Mouse (Mus musculus) lung, embryonic 14.5 days (tissue): ENCODE results near the gene Anapc7. TPM values are rescaled to one million over a fixed set of nuclear protein-coding genes. Genes with fewer than 3 reads are reported as not detected.

Experiments used
- ATAC-seq: fragments of 200-750 bp; cut with Nextera tagmentation; 2 replicates; pipeline ENCODE4 v1.8.0; 2017; ENCODE audit warnings: mild to moderate bottlenecking, moderate TSS enrichment, moderate library complexity; ENCODE audit not compliant: insufficient read depth
- DNase-seq: peaks from one replicate; pipeline ENCODE4 v3.0.0-alpha.2; 2015
- H3K27ac ChIP-seq: fragments of 300-500 bp; sonication (generic); 2 replicates; pipeline ENCODE4 v1.5.1; 2014; ENCODE audit warnings: low read depth, mild to moderate bottlenecking, moderate library complexity
- H3K27me3 ChIP-seq: fragments of 300-500 bp; sonication (generic); 2 replicates; pipeline ENCODE4 v1.6.1; 2014; ENCODE audit warnings: low read length, control low read depth; ENCODE audit not compliant: insufficient read depth
- H3K36me3 ChIP-seq: fragments of 300-500 bp; sonication (generic); 2 replicates; pipeline ENCODE4 v1.6.1; 2014; ENCODE audit warnings: control low read depth; ENCODE audit not compliant: insufficient read depth
- H3K4me1 ChIP-seq: fragments of 300-500 bp; sonication (generic); 2 replicates; pipeline ENCODE4 v1.6.1; 2014; ENCODE audit warnings: antibody characterized with exemption, control low read depth; ENCODE audit not compliant: insufficient read depth
- H3K4me2 ChIP-seq: fragments of 300-500 bp; sonication (generic); 2 replicates; pipeline ENCODE4 v1.6.1; 2014; ENCODE audit warnings: mild to moderate bottlenecking
- H3K4me3 ChIP-seq: fragments of 300-500 bp; sonication (generic); 2 replicates; pipeline ENCODE4 v1.5.1; 2014; ENCODE audit warnings: low read depth, low read length
- H3K9ac ChIP-seq: fragments of 300-500 bp; sonication (generic); 2 replicates; pipeline ENCODE4 v1.6.1; 2014
- H3K9me3 ChIP-seq: fragments of 300-500 bp; sonication (generic); 2 replicates; pipeline ENCODE4 v1.6.1; 2016; ENCODE audit warnings: low read depth, low read length, control low read depth
- CTCF ChIP-seq: IDR thresholded peaks from 2 replicates; pipeline ENCODE4 v1.5.1; 2016; ENCODE audit warnings: antibody characterized with exemption, low read depth
- WGBS: fragments of 180-500 bp; shearing (Covaris S2); extraction: QIAGEN DNeasy Blood & Tissue Kit; methylation state at CpG from one replicate; pipeline ENCODE4 v1.1.7; 2014; 5-methylcytosine and 5-hydroxymethylcytosine counted together
- polyA plus RNA-seq: library from polyadenylated mRNA; unstranded; fragments of >200 nt; fragmentation: Nextera tagmentation; extraction: Ambion mirVana; gene quantifications from 2 replicates; pipeline ENCODE4 v1.2.1, GENCODE M21; 2014

Anapc7 gene
- polyA plus RNA-seq, 1 experiment from 2014 or later: 31.9 TPM

DNA sequence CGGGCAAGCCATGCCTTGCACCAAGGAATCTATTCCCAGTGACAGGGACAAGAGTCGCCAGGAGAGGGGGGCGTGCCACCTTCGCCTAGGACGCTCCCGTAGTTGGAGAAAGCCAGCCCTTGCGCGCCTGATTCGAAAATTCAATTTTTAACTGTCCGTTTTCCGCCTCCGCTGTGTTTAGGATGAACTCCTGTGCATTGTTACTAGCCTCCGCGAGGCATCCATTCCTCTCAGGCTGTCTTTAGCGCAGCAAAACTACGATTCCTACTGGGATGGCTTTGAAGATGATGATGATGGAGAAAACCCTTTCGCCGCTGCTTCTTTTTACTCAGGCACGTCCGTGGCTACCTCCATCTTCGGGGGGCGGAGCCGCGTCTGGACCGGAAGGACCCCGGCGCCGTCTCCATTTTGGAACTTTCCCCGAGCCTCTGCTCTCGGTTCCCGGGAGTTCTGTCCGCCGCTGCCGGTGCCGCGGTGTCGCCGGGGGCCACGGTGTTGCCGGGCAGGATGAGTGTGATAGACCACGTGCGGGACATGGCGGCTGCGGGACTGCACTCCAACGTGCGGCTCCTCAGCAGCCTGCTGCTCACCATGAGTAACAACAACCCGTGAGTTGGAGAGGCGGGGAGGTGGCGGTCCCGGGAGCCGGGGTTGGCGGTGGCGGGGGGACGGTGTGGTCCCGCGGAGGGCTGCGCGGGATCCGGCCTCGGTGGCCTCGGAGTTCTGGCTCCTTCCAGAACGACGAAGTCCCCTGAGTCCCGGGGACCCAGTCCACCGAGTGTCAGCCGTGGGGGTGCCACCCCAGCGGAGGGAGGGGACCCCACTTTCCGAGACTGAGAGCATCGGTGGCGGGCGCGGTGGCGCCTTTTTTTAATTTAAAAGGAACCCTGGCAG is 825 bp downstream of the Anapc7 start:
- H3K27me3 ChIP-seq: no peaks in the 10 kb centered on the region
- peak; percentile 90 for ATAC-seq
- TF ChIP-seq CTCF: peak; percentile 36; the same call in 1 of the 2 replicates

DNA sequence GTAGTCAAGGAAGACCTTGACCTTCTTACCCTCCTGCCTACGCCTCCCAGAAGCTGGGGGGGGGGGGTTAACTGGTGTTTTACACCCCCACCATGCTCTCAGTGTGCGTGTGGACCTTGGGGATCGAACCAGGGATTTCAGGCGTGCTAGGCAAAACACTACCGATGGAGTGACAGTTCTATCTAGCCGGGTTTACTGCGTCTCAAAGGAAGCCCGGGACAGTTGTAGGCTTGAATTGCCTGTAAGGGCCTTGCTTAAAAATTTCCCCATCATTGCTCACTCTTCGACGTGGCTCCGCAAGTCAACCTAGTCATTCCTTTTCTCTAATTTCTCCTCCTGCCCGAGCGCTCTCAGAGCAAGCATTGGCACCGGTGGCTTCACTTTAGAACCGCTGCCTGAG is 1.6 kb downstream of the Anapc7 start:
- TF ChIP-seq CTCF: no peak
- Histone ChIP-seq H3K4me3 (peak overlapping the region; percentile 96), H3K9ac (peak overlapping the region; percentile 93), H3K9me3 (no peaks in the 10 kb centered on the region), H3K27me3 (no peaks in the 10 kb centered on the region), H3K36me3 (peaks cover 14% of the 10 kb centered on the region), H3K4me2 (peak overlapping the region; percentile 91), H3K27ac (no peak overlapping the region), H3K4me1 (0 out of 2 replicates have a peak, but pooled peaks cover 4% of the 10 kb centered on the region)
- WGBS: 24% methylated on average over 15 of the region's 15 CpGs
- 0 out of 2 replicates have a peak, but pooled peaks have one; percentile 26 for ATAC-seq
- no peak for DNase-seq

More for the DNA sequence above, 825 bp downstream of the Anapc7 start:
- DNase-seq: peak; percentile 95
- Histone ChIP-seq H3K9me3 (no peaks in the 10 kb centered on the region), H3K4me3 (peak overlapping the region; percentile 96), H3K4me2 (peak overlapping the region; percentile 91), H3K4me1 (0 out of 2 replicates have a peak, but pooled peaks cover 4% of the 10 kb centered on the region), H3K9ac (peak overlapping the region; percentile 93), H3K36me3 (peaks cover 11% of the 10 kb centered on the region; the same call in 1 of the 2 replicates), H3K27ac (peak overlapping the region; percentile 84)
- under 1% methylated on average over 73 of the region's 73 CpGs for WGBS

DNA sequence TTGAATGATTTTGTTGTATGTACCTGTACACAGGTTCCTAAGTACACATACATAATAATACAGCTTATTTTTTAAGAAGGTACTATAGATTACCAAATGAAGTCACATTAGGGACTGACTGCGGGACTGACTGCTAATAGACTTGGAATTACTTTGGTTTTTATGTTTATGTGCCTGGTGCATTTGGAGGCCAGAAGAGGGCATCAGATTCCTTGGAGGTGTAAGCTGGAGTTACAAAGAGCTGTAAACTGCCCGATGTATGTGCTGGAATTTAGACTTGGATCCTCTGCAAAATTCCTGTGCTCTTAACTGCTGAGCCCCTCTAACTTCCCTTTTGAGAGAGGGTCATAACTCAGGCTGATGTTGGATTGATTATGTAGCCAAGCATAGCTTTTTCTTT is 4.1 kb downstream of the Anapc7 start:
- 0 out of 2 replicates have a peak, but pooled peaks cover 4% of the 10 kb centered on the region for H3K4me1 ChIP-seq
- H3K4me3 ChIP-seq: no peak overlapping the region
- H3K27ac ChIP-seq: no peak overlapping the region
- H3K27me3 ChIP-seq: no peaks in the 10 kb centered on the region
- no peak overlapping the region for H3K4me2 ChIP-seq
- WGBS: 83% methylated on average over 2 of the region's 2 CpGs
- DNase-seq (no peak), ATAC-seq (no peak)
- H3K36me3 ChIP-seq: peaks cover 38% of the 10 kb centered on the region
- H3K9ac ChIP-seq: no peak overlapping the region
- 0 out of 2 replicates have a peak, but pooled peaks have one; percentile 1 for TF ChIP-seq CTCF
- no peaks in the 10 kb centered on the region for H3K9me3 ChIP-seq

DNA sequence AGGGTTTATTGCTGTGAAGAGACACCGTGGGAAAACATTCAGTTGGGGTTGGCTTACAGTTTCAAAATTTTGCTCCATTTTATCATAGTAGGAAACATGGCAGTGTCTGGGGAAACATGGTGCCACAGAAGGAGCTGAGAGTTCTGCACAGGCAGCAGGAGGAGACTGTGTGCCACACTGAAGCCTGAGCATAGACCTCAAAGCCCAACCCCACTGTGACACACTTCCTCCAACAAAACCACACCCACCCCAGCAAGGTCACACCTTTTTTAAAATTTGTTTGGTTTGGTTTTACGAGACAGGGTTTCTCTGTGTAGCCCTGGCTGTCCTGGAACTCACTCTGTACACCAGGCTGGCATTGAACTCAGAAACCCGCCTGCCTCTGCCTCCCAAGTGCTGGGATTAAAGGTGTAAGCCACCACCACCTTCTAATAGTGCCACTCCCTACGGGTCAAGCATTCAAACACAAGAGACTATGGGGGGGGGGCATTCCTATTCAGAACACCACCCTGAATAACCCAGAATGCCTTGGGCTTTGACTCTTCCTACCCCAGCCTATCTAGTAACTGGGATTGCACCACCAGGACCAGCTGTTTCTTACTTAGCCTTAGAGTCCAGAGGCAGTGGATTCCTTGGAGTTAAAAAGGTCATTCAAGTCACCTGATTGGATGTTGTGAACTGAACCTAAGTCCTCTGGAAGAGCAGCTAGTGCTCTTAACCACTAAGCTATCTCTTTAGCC is 8.7 kb downstream of the Anapc7 start:
- Histone ChIP-seq H3K27me3 (no peaks in the 10 kb centered on the region), H3K36me3 (peaks cover 77% of the 10 kb centered on the region), H3K4me3 (no peak overlapping the region), H3K9ac (no peak overlapping the region), H3K9me3 (no peaks in the 10 kb centered on the region), H3K27ac (no peak overlapping the region), H3K4me2 (no peak overlapping the region), H3K4me1 (no peaks in the 10 kb centered on the region)
- no peak for TF ChIP-seq CTCF
- WGBS: 92% methylated on average over 4 of the region's 4 CpGs
- no peak for ATAC-seq
- no peak for DNase-seq

DNA sequence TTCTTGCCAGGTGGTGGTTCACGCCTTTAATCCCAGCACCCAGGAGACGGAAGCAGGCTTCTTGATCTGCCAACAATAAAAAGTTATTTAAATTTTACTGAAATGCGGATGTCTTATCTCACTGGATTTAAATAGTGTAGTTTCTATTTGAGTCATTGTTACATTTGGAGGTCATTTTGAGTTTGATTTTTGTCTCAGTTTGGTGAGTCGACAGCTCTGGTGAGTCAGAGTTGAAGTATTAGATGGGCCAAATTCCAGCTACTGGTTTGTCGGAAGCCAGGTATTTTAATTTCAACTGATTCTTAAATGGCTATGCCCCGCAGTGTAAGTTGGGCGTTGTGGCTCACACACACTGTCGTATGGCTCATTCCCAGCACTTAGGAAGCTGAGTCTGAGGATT is 9.7 kb downstream of the Anapc7 start:
- 94% methylated on average over 8 of the region's 8 CpGs for WGBS
- Histone ChIP-seq H3K27me3 (no peaks in the 10 kb centered on the region), H3K9me3 (no peaks in the 10 kb centered on the region), H3K36me3 (peaks cover 83% of the 10 kb centered on the region), H3K4me3 (no peak overlapping the region), H3K27ac (no peak overlapping the region), H3K9ac (no peak overlapping the region), H3K4me2 (no peak overlapping the region), H3K4me1 (no peaks in the 10 kb centered on the region)
- DNase-seq (no peak), ATAC-seq (no peak)
- TF ChIP-seq CTCF: no peak

DNA sequence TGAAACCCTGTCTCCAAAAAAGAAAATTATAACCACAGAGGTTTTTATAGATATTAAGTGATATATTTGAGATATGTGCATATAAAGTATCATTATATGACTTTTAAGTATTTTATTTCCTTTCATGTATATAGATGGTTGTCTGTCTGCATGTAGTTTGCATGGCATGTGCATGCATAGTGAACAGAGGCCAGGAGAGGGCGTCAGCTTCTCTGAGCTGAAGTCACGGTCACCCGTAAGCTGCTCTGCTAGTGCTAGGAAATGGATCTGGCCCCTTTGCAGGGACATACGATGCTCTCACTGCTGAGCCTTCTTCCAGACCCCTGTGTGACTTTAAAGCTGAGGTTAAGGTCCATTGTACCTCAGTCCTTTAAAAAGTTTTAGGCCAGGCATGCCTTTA is 13.0 kb downstream of the Anapc7 start:
- TF ChIP-seq CTCF: peak; percentile 22
- WGBS: 80% methylated on average over 4 of the region's 4 CpGs

More for the DNA sequence above, 13.0 kb downstream of the Anapc7 start:
- no peak overlapping the region for H3K4me3 ChIP-seq
- H3K27ac ChIP-seq: no peak overlapping the region
- ATAC-seq (no peak), DNase-seq (no peak)
- H3K4me1 ChIP-seq: no peaks in the 10 kb centered on the region
- H3K9ac ChIP-seq: no peak overlapping the region
- no peaks in the 10 kb centered on the region for H3K9me3 ChIP-seq
- H3K4me2 ChIP-seq: no peak overlapping the region
- H3K27me3 ChIP-seq: no peaks in the 10 kb centered on the region
- H3K36me3 ChIP-seq: peaks cover 99% of the 10 kb centered on the region
